Mouse (Mus musculus) limb, embryonic 10.5 days (tissue): Measurements from ENCODE around the gene Zfhx3. TPM values are rescaled to one million over a fixed set of nuclear protein-coding genes. Genes with fewer than 3 reads are reported as not detected.

Experiments
- DNase-seq: peaks from one replicate; pipeline ENCODE4 v3.0.0-alpha.2; 2017; ENCODE audit warnings: low spot score
- H3K27ac ChIP-seq: fragments of 300-500 bp; sonication (generic); 2 replicates; pipeline ENCODE4 v1.5.1; 2016; ENCODE audit warnings: mild to moderate bottlenecking
- H3K27me3 ChIP-seq: fragments of 300-500 bp; sonication (generic); 2 replicates; pipeline ENCODE4 v1.6.1; 2016; ENCODE audit warnings: low read depth, mild to moderate bottlenecking; ENCODE audit not compliant: poor library complexity, severe bottlenecking
- H3K36me3 ChIP-seq: fragments of 300-500 bp; sonication (generic); 2 replicates; pipeline ENCODE4 v1.6.1; 2016; ENCODE audit warnings: mild to moderate bottlenecking, moderate library complexity
- H3K4me1 ChIP-seq: fragments of 300-500 bp; sonication (generic); 2 replicates; pipeline ENCODE4 v1.6.1; 2016
- H3K4me3 ChIP-seq: fragments of 300-500 bp; sonication (generic); 2 replicates; pipeline ENCODE4 v1.5.1; 2016; ENCODE audit warnings: mild to moderate bottlenecking, moderate library complexity
- H3K9me3 ChIP-seq: fragments of 300-500 bp; sonication (generic); replicated peaks from 2 replicates; pipeline ENCODE4 v1.6.1; 2016; ENCODE audit warnings: mild to moderate bottlenecking
- WGBS: fragments of 180-500 bp; shearing (Covaris S2); methylation state at CpG from one replicate; pipeline ENCODE4 v1.1.7; 2016; 5-methylcytosine and 5-hydroxymethylcytosine counted together
- polyA plus RNA-seq: library from polyadenylated mRNA; unstranded; fragments of >200 nt; fragmentation: Nextera tagmentation; extraction: Ambion mirVana; gene quantifications from 2 replicates; pipeline ENCODE4 v1.2.1, GENCODE M21; 2016

Zfhx3 gene
- polyA plus RNA-seq, 1 experiment from 2014 or later, result 28.1 TPM

GRCm38 (mm10) chr8:108881336-108881735, 938.9 kb downstream of the Zfhx3 start:
- DNase-seq, result no peak
- H3K36me3 ChIP-seq, result peaks cover 46% of the 10 kb centered on the region
- no peak overlapping the region for H3K27ac ChIP-seq
- no peaks in the 10 kb centered on the region for H3K9me3 ChIP-seq
- H3K4me3 ChIP-seq, result no peak overlapping the region
- H3K4me1 ChIP-seq, result peaks cover 32% of the 10 kb centered on the region
- no peaks in the 10 kb centered on the region for H3K27me3 ChIP-seq
- WGBS, result 98% methylated on average over 7 of the region's 7 CpGs

- Histone ChIP-seq H3K27ac (no peak overlapping the region), H3K36me3 (peaks cover 40% of the 10 kb centered on the region), H3K4me1 (peaks cover 40% of the 10 kb centered on the region), H3K4me3 (no peak overlapping the region), H3K27me3 (no peaks in the 10 kb centered on the region), H3K9me3 (no peaks in the 10 kb centered on the region)
- no peak for DNase-seq
- 92% methylated on average over 9 of the region's 9 CpGs for WGBS
These were observed 939.6 kb downstream of the Zfhx3 start for GRCm38 (mm10) chr8:108882073-108882472.

- Histone ChIP-seq H3K27me3 (no peaks in the 10 kb centered on the region), H3K4me3 (no peak overlapping the region), H3K27ac (no peak overlapping the region), H3K9me3 (no peaks in the 10 kb centered on the region), H3K4me1 (peaks cover 53% of the 10 kb centered on the region), H3K36me3 (peaks cover 37% of the 10 kb centered on the region)
- DNase-seq, result no peak
- WGBS, result 80% methylated on average over 6 of the region's 6 CpGs
These were observed 940.9 kb downstream of the Zfhx3 start for GRCm38 (mm10) chr8:108883381-108883780.

GRCm38 (mm10) chr8:108884947-108885346, 942.5 kb downstream of the Zfhx3 start:
- H3K4me3 ChIP-seq, result no peak overlapping the region
- H3K27ac ChIP-seq, result peak overlapping the region; percentile 30; the same call in 1 of the 2 replicates
- no peaks in the 10 kb centered on the region for H3K27me3 ChIP-seq
- H3K4me1 ChIP-seq, result peaks cover 69% of the 10 kb centered on the region
- DNase-seq, result no peak
- H3K9me3 ChIP-seq, result no peaks in the 10 kb centered on the region
- 49% methylated on average over 4 of the region's 4 CpGs for WGBS
- peaks cover 24% of the 10 kb centered on the region for H3K36me3 ChIP-seq

- 79% methylated on average over 14 of the region's 14 CpGs for WGBS
- peaks cover 24% of the 10 kb centered on the region for H3K36me3 ChIP-seq
- no peak for DNase-seq
- H3K9me3 ChIP-seq, result no peaks in the 10 kb centered on the region
- H3K4me1 ChIP-seq, result peaks cover 74% of the 10 kb centered on the region
- peak overlapping the region; percentile 30; the same call in 1 of the 2 replicates for H3K27ac ChIP-seq
- H3K4me3 ChIP-seq, result no peak overlapping the region
- no peaks in the 10 kb centered on the region for H3K27me3 ChIP-seq
These were observed 943.0 kb downstream of the Zfhx3 start for GRCm38 (mm10) chr8:108885450-108885849.

GRCm38 (mm10) chr8:108885861-108886260, 943.4 kb downstream of the Zfhx3 start:
- WGBS, result 90% methylated on average over 12 of the region's 12 CpGs

GRCm38 (mm10) chr8:108886599-108887255, 944.3 kb downstream of the Zfhx3 start:
- H3K4me3 ChIP-seq, result peak overlapping the region; percentile 29
- peak overlapping the region; percentile 61 for H3K27ac ChIP-seq
- peak; percentile 75 for DNase-seq
- H3K36me3 ChIP-seq, result peaks cover 19% of the 10 kb centered on the region
- H3K4me1 ChIP-seq, result peaks cover 80% of the 10 kb centered on the region
- WGBS, result 28% methylated on average over 12 of the region's 12 CpGs
- no peaks in the 10 kb centered on the region for H3K9me3 ChIP-seq
- H3K27me3 ChIP-seq, result no peaks in the 10 kb centered on the region

More at GRCm38 (mm10) chr8:108885861-108886260, 943.4 kb downstream of the Zfhx3 start:
- Histone ChIP-seq H3K4me1 (peaks cover 78% of the 10 kb centered on the region), H3K4me3 (no peak overlapping the region), H3K27me3 (no peaks in the 10 kb centered on the region), H3K27ac (no peak overlapping the region; the same call in 1 of the 2 replicates), H3K36me3 (peaks cover 24% of the 10 kb centered on the region), H3K9me3 (no peaks in the 10 kb centered on the region)
- DNase-seq, result no peak

GRCm38 (mm10) chr8:108887256-108887615, 944.8 kb downstream of the Zfhx3 start:
- Histone ChIP-seq H3K36me3 (peaks cover 14% of the 10 kb centered on the region; the same call in 1 of the 2 replicates), H3K4me3 (no peak overlapping the region), H3K27me3 (no peaks in the 10 kb centered on the region), H3K9me3 (no peaks in the 10 kb centered on the region), H3K27ac (peak overlapping the region; percentile 61; the same call in 1 of the 2 replicates), H3K4me1 (peaks cover 74% of the 10 kb centered on the region)
- no peak for DNase-seq
- 83% methylated on average over 14 of the region's 14 CpGs for WGBS

- Histone ChIP-seq H3K4me1 (peaks cover 69% of the 10 kb centered on the region), H3K27me3 (no peaks in the 10 kb centered on the region)
These were observed 945.4 kb downstream of the Zfhx3 start for GRCm38 (mm10) chr8:108887890-108888289.

GRCm38 (mm10) chr8:108888924-108889323, 946.5 kb downstream of the Zfhx3 start:
- 0 out of 2 replicates have a peak overlapping the region, but pooled peaks have one; percentile 47 for H3K27ac ChIP-seq
- WGBS, result 43% methylated on average over 4 of the region's 4 CpGs
- H3K4me3 ChIP-seq, result peak overlapping the region; percentile 11; the same call in 1 of the 2 replicates
- H3K4me1 ChIP-seq, result peaks cover 65% of the 10 kb centered on the region
- DNase-seq, result no peak
- no peaks in the 10 kb centered on the region for H3K9me3 ChIP-seq
- no peaks in the 10 kb centered on the region for H3K27me3 ChIP-seq
- peaks cover 6% of the 10 kb centered on the region for H3K36me3 ChIP-seq

More at GRCm38 (mm10) chr8:108887890-108888289, 945.4 kb downstream of the Zfhx3 start:
- Histone ChIP-seq H3K9me3 (no peaks in the 10 kb centered on the region), H3K4me3 (no peak overlapping the region), H3K36me3 (peaks cover 10% of the 10 kb centered on the region; the same call in 1 of the 2 replicates), H3K27ac (peak overlapping the region; percentile 27; the same call in 1 of the 2 replicates)
- DNase-seq, result no peak
- 82% methylated on average over 8 of the region's 8 CpGs for WGBS

GRCm38 (mm10) chr8:108889406-108889805, 947.0 kb downstream of the Zfhx3 start:
- H3K27me3 ChIP-seq, result no peaks in the 10 kb centered on the region
- peak overlapping the region; percentile 47 for H3K27ac ChIP-seq
- peaks cover 6% of the 10 kb centered on the region for H3K36me3 ChIP-seq
- no peak for DNase-seq
- 50% methylated on average over 5 of the region's 5 CpGs for WGBS
- peaks cover 68% of the 10 kb centered on the region for H3K4me1 ChIP-seq
- H3K9me3 ChIP-seq, result no peaks in the 10 kb centered on the region
- H3K4me3 ChIP-seq, result peak overlapping the region; percentile 11; the same call in 1 of the 2 replicates

- Histone ChIP-seq H3K9me3 (no peaks in the 10 kb centered on the region), H3K4me1 (peaks cover 65% of the 10 kb centered on the region), H3K36me3 (peaks cover 16% of the 10 kb centered on the region), H3K4me3 (no peak overlapping the region), H3K27ac (no peak overlapping the region), H3K27me3 (no peaks in the 10 kb centered on the region)
- 38% methylated on average over 10 of the region's 10 CpGs for WGBS
- DNase-seq, result no peak
These were observed 951.8 kb downstream of the Zfhx3 start for GRCm38 (mm10) chr8:108894287-108894686.

- Histone ChIP-seq H3K27ac (peak overlapping the region; percentile 16; the same call in 1 of the 2 replicates), H3K4me3 (no peak overlapping the region), H3K9me3 (no peaks in the 10 kb centered on the region), H3K27me3 (no peaks in the 10 kb centered on the region), H3K4me1 (peaks cover 68% of the 10 kb centered on the region), H3K36me3 (peaks cover 20% of the 10 kb centered on the region)
- DNase-seq, result no peak
- WGBS, result 79% methylated on average over 18 of the region's 18 CpGs
These were observed 954.3 kb downstream of the Zfhx3 start for GRCm38 (mm10) chr8:108896468-108897346.
